Mouse (Mus musculus): ENCODE measurements at regions not wholly inside any gene's neighbourhood (a gene's known extent, or its start where the extent isn't known, plus 50 kb on each side); places are given as distances from the start of the nearest gene placed in this dataset.

DNA sequence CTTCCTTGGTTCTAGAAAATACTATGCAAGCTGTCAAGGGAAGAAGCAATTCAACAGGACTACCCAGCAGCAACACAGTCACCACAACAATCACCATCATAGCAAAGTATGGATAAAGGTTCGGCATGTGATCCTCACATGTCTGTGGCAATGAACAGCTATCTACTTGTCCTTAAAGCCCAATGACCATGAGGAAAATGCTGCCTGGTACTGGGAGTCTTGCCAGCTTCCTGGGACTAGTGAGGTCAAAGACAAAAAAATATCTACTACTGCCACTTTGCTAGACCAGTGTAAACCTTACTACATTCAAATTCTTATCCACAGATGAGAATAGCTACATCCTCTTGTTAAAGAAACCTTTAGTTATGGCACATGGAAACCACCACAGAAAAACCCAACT lies 346.3 kb downstream of the Wdr20rt start:
- no peak for TF ChIP-seq TBP (conservative IDR thresholded peaks at IDR 0.05; ENCODE audit: low read depth, low read length)
- TF ChIP-seq TCF12 (IDR thresholded peaks at IDR 0.05; ENCODE audit: low read depth, low read length): no peak

Data from CH12.LX (cell line).